In genomic region chrX:159744035-159744434, GRCm38 (mm10) we compare ENCODE assay signal across 9 mouse cellular contexts.
A peak's percentile ranks its signal among the peaks of the same experiment; 100 is the strongest.
DNase-seq lines count a peak whose midpoint lies in the region; ATAC-seq lines count a peak whose summit lies in the region.
"Had no signal": no experiment of that assay in that cellular context is flagged by ENCODE, and none has a peak within 500 bp of the region (broad histone marks: within the 10 kb centered on the region; RNA-seq: fewer than 3 reads in every experiment).

No protein-coding gene starts in this region.

- no peaks in the 10 kb centered on the region for H3K36me3 ChIP-seq in hindbrain, embryonic 14.5 days (replicated peaks; ENCODE audit: control insufficient read depth, insufficient read depth)
- H3K36me3 ChIP-seq in hindbrain, embryonic 11.5 days (ENCODE audit: control insufficient read depth, insufficient read depth, low read length), result no peaks in the 10 kb centered on the region

- intact Hi-C loops in gastrocnemius, postnatal 14 days (cut with DNase I; ENCODE audit: low total_unique reads), result no loop called here

- DNase-seq in hindbrain, embryonic 14.5 days (ENCODE audit: low spot score), result no peak
- no peak for DNase-seq in hindbrain, embryonic 11.5 days (ENCODE audit: low spot score)
- DNase-seq in right cerebral cortex, postnatal 10 days (ENCODE audit: low spot score in 2 of 2), result peak; percentile 28 to 37
- no peak for DNase-seq in right cerebral cortex, adult 18-20 months
- peak; percentile 52 for DNase-seq in gastrocnemius, postnatal 14 days
- peak; percentile 29 to 78 for DNase-seq in lung, postnatal 4 days
- no peak for DNase-seq in spleen, postnatal 10 days (ENCODE audit: low spot score in 2 of 2)
- DNase-seq: kidney, adult 11 months had no signal

- H3K9me3 ChIP-seq in hindbrain, embryonic 14.5 days (ENCODE audit: control insufficient read depth, low read length), result no peaks in the 10 kb centered on the region
- H3K9me3 ChIP-seq in hindbrain, embryonic 11.5 days (ENCODE audit: control insufficient read depth, low read length), result no peaks in the 10 kb centered on the region
- H3K9me3 ChIP-seq: G1E had no signal

- 51% methylated on average over 5 of the region's 5 CpGs for WGBS in hindbrain, embryonic 14.5 days
- 54% methylated on average over 5 of the region's 5 CpGs for WGBS in hindbrain, embryonic 11.5 days

- no peak overlapping the region for H3K9ac ChIP-seq in hindbrain, embryonic 14.5 days
- H3K9ac ChIP-seq in hindbrain, embryonic 11.5 days (ENCODE audit: low read depth, low read length), result no peak overlapping the region

- H3K4me2 ChIP-seq in hindbrain, embryonic 14.5 days (replicated peaks), result no peak overlapping the region
- H3K4me2 ChIP-seq in hindbrain, embryonic 11.5 days (replicated peaks; ENCODE audit: low read depth, low read length), result no peak overlapping the region

- peaks cover 13% of the 10 kb centered on the region; the same call in 1 of the 2 replicates for H3K27me3 ChIP-seq in hindbrain, embryonic 14.5 days (ENCODE audit: control insufficient read depth, insufficient read depth, low read length)
- peaks cover 3% of the 10 kb centered on the region; the same call in 1 of the 2 replicates for H3K27me3 ChIP-seq in hindbrain, embryonic 11.5 days (ENCODE audit: control insufficient read depth, insufficient read depth, low read length)

- no peaks in the 10 kb centered on the region for H3K4me1 ChIP-seq in hindbrain, embryonic 14.5 days (replicated peaks; ENCODE audit: control insufficient read depth, insufficient read depth, low read length)
- H3K4me1 ChIP-seq in hindbrain, embryonic 11.5 days (replicated peaks; ENCODE audit: control insufficient read depth, insufficient read depth, low read length), result no peaks in the 10 kb centered on the region

- H3K4me3 ChIP-seq in hindbrain, embryonic 14.5 days (replicated peaks; ENCODE audit: low read length), result no peak overlapping the region
- H3K4me3 ChIP-seq in hindbrain, embryonic 11.5 days (ENCODE audit: low read depth, low read length), result no peak overlapping the region

- no peak overlapping the region for H3K27ac ChIP-seq in hindbrain, embryonic 14.5 days
- no peak overlapping the region for H3K27ac ChIP-seq in hindbrain, embryonic 11.5 days (ENCODE audit: low read depth, low read length)

- ATAC-seq in hindbrain, embryonic 14.5 days (ENCODE audit: low FRiP score), result peak; percentile 46; the same call in 1 of the 2 replicates
- no peak for ATAC-seq in hindbrain, embryonic 11.5 days (ENCODE audit: low FRiP score)

Comparison
In these comparisons a context has a peak if more than half of its experiments do, and no peak if none do; other contexts are left out.
1. DNase-seq: peak in right cerebral cortex, postnatal 10 days (2 of 2), gastrocnemius, postnatal 14 days (single experiment) and lung, postnatal 4 days (2 of 2); none in hindbrain, embryonic 14.5 days (single experiment), hindbrain, embryonic 11.5 days (single experiment), right cerebral cortex, adult 18-20 months (single experiment) and spleen, postnatal 10 days (0 of 2).